Mouse (Mus musculus) liver, postnatal 0 days (tissue): Measurements from ENCODE around the gene Kpnb1.

Source experiments
- CTCF ChIP-seq: sonication (generic); IDR thresholded peaks from 2 replicates; pipeline ENCODE4 v1.5.1; 2016; ENCODE audit warnings: antibody characterized with exemption, low read depth
- EP300 ChIP-seq: IDR thresholded peaks from 2 replicates; pipeline ENCODE4 v1.6.1; 2016; ENCODE audit warnings: antibody characterized with exemption, low read depth, mild to moderate bottlenecking

GRCm38 (mm10) chr11:97221611-97222010, 33.9 kb upstream of the Kpnb1 start:
- TF ChIP-seq CTCF (no peak), EP300 (no peak)
